Mouse (Mus musculus): ENCODE results near the gene Gm10037. TPM values are rescaled to one million over a fixed set of nuclear protein-coding genes. Genes with fewer than 3 reads are reported as not detected.

The Gm10037 gene
- 2.0 to 3.4 TPM in 2 of 4 replicates, not detected in the others for total RNA-seq (2023)

GRCm38 (mm10) chr13:67830911-67831336, at the start of gene Gm10037:
Gm10037 (plus strand) TSS chr13:67831106.

GRCm38 (mm10) chr13:67813710-67814660, 16.9 kb upstream of the Gm10037 start, which contains the start of gene Zfp273:
Zfp273 (plus strand) TSS chr13:67813740.

GRCm38 (mm10) chr13:67863026-67863425, 32.1 kb downstream of the Gm10037 start, which contains the start of gene BC048507:
BC048507 (plus strand) TSS chr13:67863326.

Other genes with a start within 250 kb of the Gm10037 start
- gene Zfp729b, start 221.4 kb upstream of the Gm10037 start, total RNA-seq (2023) = 14.8 to 18.5 TPM (median 16.9 TPM) in 4 replicates
- 0.60 to 5.3 TPM (median 1.4 TPM) in 4 replicates for gene Gm49345, start 193.3 kb upstream of the Gm10037 start, total RNA-seq (2023)
- gene Zfp729a, start 193.3 kb upstream of the Gm10037 start, total RNA-seq (2023) = 10.7 to 16.3 TPM (median 13.5 TPM) in 4 replicates
- gene Zfp738, start 144.0 kb upstream of the Gm10037 start, total RNA-seq (2023) = 9.3 to 12.7 TPM (median 11.0 TPM) in 4 replicates
- gene Zfp65, start 101.9 kb upstream of the Gm10037 start, total RNA-seq (2023) = 12.0 to 16.3 TPM (median 13.1 TPM) in 4 replicates
- 3.5 to 4.9 TPM (median 4.5 TPM) in 4 replicates for gene Zfp85, start 75.9 kb upstream of the Gm10037 start, total RNA-seq (2023)
- gene Zfp493, start 51.4 kb upstream of the Gm10037 start, total RNA-seq (2023) = 2.1 to 3.1 TPM (median 2.7 TPM) in 4 replicates
- gene Zfp273, start 17.4 kb upstream of the Gm10037 start, total RNA-seq (2023) = 3.5 to 5.1 TPM (median 4.0 TPM) in 4 replicates
- gene BC048507, start 32.2 kb downstream of the Gm10037 start, total RNA-seq (2023) = not detected in 4 replicates

All from B cell, adult 62 days (primary cell).